8 mouse cellular contexts compared by ENCODE assay signal in the genomic region with DNA sequence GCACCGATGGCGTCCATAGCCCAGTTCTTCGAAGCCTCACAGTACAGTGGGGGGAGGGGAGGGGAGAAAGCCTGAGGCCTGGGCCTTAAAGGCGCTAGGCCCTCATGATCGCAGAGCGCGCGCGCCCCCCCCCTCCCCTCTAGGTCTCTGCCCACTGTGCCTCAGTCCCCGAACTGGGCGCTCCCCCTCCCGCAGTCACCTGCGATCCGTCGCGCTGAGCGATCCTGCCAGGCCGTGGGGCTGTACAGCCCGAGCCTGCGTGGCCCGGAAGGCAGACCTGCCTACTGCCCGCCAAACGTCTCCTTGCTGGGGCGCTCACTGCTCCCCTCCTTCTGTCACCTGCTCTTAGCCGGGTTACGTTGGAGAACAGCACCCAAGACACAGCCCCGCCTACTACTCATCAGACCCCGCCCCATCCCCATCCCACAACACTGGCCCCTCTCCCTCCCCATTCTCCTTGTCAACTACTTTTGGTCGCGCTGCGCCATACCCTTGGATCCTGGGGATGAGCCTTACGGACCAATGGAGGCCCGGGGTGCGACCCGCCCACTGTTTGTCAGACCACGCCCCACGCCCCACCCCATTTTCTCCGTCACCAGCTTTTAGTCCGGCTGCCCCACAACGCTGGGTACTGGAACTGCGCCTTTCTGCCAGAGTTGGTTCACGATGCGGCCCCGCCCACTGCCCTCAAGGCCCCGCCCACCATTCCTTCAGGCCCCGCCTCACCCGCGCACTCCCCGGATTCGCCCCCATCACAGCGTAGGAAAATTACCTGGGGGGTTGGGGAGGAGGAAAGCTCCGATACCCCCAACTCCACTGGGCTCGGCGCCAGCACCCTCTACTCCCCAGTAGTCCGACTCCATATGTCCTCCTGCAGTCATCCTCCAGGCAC. TPM values are rescaled to one million over a fixed set of nuclear protein-coding genes. Genes with fewer than 3 reads are reported as not detected.
DNase-seq lines count a peak whose midpoint lies in the region; ATAC-seq and TF ChIP-seq lines count a peak whose summit lies in the region.

No protein-coding gene starts in this region.

- peak overlapping the region; percentile 61 for H3ac ChIP-seq in C2C12 (ENCODE audit: control insufficient read depth, insufficient read length, low read depth)

- H3K36me3 ChIP-seq in C2C12 (ENCODE audit: control insufficient read depth, insufficient read depth) = no peaks in the 10 kb centered on the region
- H3K36me3 ChIP-seq in heart, embryonic 12.5 days = peaks cover 26% of the 10 kb centered on the region
- no peaks in the 10 kb centered on the region for H3K36me3 ChIP-seq in liver, embryonic 12.5 days
- H3K36me3 ChIP-seq in stomach, embryonic 15.5 days = no peaks in the 10 kb centered on the region

- DNase-seq in brain, embryonic 18.5 days (ENCODE audit: low read depth, low spot score) = peak; percentile 89
- DNase-seq in kidney, postnatal 10 days = peak; percentile 96
- DNase-seq in natural killer cell, adult 2 months (ENCODE audit: low spot score in 2 of 2) = peak; percentile 87 to 92

- H3K9me3 ChIP-seq in heart, embryonic 12.5 days (replicated peaks) = no peaks in the 10 kb centered on the region
- no peaks in the 10 kb centered on the region for H3K9me3 ChIP-seq in liver, embryonic 12.5 days (replicated peaks)
- H3K9me3 ChIP-seq in stomach, embryonic 15.5 days = no peaks in the 10 kb centered on the region

- peak overlapping the region; percentile 73 for H3K27ac ChIP-seq in heart, embryonic 12.5 days (ENCODE audit: poor library complexity, severe bottlenecking)
- H3K27ac ChIP-seq in liver, embryonic 12.5 days = peak overlapping the region; percentile 60; the same call in 1 of the 2 replicates
- H3K27ac ChIP-seq in stomach, embryonic 15.5 days = no peak overlapping the region

- ATAC-seq in erythroid progenitor cell, adult 5-6 weeks (replicated peaks; ENCODE audit: low FRiP score, poor library complexity, severe bottlenecking) = peak; percentile 82
- peak; percentile 92 for ATAC-seq in heart, embryonic 12.5 days (ENCODE audit: insufficient number of reproducible peaks, low FRiP score)
- peak; percentile 90 for ATAC-seq in liver, embryonic 12.5 days
- peak; percentile 87 for ATAC-seq in stomach, embryonic 15.5 days (ENCODE audit: insufficient read depth, low FRiP score, low read depth)

- H3K4me2 ChIP-seq in heart, embryonic 12.5 days = peak overlapping the region; percentile 98
- peak overlapping the region; percentile 98 for H3K4me2 ChIP-seq in liver, embryonic 12.5 days
- peak overlapping the region; percentile 100 for H3K4me2 ChIP-seq in stomach, embryonic 15.5 days

- H3K27me3 ChIP-seq in C2C12 (ENCODE audit: control insufficient read depth, insufficient read depth, insufficient read length) = peaks cover 12% of the 10 kb centered on the region
- peaks cover 49% of the 10 kb centered on the region for H3K27me3 ChIP-seq in heart, embryonic 12.5 days (replicated peaks)
- peaks cover 70% of the 10 kb centered on the region for H3K27me3 ChIP-seq in liver, embryonic 12.5 days (replicated peaks)
- H3K27me3 ChIP-seq in stomach, embryonic 15.5 days (replicated peaks) = peaks cover 50% of the 10 kb centered on the region

- H3K9ac ChIP-seq in heart, embryonic 12.5 days = peak overlapping the region; percentile 87
- peak overlapping the region; percentile 72 for H3K9ac ChIP-seq in liver, embryonic 12.5 days
- peak overlapping the region; percentile 13; the same call in 1 of the 2 replicates for H3K9ac ChIP-seq in stomach, embryonic 15.5 days

- under 1% methylated on average over 51 of the region's 55 CpGs for WGBS in heart, embryonic 12.5 days
- WGBS in liver, embryonic 12.5 days (ENCODE audit: insufficient replicate concordance) = under 1% methylated on average over 54 of the region's 55 CpGs
- under 1% methylated on average over 52 of the region's 55 CpGs for WGBS in stomach, embryonic 15.5 days

- H3K4me1 ChIP-seq in heart, embryonic 12.5 days (replicated peaks) = peaks cover 33% of the 10 kb centered on the region
- peaks cover 48% of the 10 kb centered on the region for H3K4me1 ChIP-seq in liver, embryonic 12.5 days
- peaks cover 26% of the 10 kb centered on the region for H3K4me1 ChIP-seq in stomach, embryonic 15.5 days

- H3K4me3 ChIP-seq in C2C12 (ENCODE audit: insufficient read depth, poor library complexity, severe bottlenecking) = peak overlapping the region; percentile 14
- H3K4me3 ChIP-seq in heart, embryonic 12.5 days = peak overlapping the region; percentile 79
- peak overlapping the region; percentile 67 for H3K4me3 ChIP-seq in liver, embryonic 12.5 days
- peak overlapping the region; percentile 56 for H3K4me3 ChIP-seq in stomach, embryonic 15.5 days (replicated peaks)

- H3K79me2 ChIP-seq in C2C12 (ENCODE audit: control insufficient read depth, insufficient read depth) = no peaks in the 10 kb centered on the region

- H3K79me3 ChIP-seq in C2C12 (ENCODE audit: low read depth) = no peaks in the 10 kb centered on the region

- TF ChIP-seq CTCF in C2C12 (IDR thresholded peaks at IDR 0.05; ENCODE audit: control insufficient read depth, insufficient read depth, insufficient read length) = no peak

TF ChIP-seq in C2C12, 6 proteins besides CTCF, POLR2A, EP300 and RAD21:
- no peak for TF ChIP-seq CEBPB (IDR thresholded peaks at IDR 0.05; ENCODE audit: low read depth)
- no peak for TF ChIP-seq MYOD1 (IDR thresholded peaks at IDR 0.05; ENCODE audit: control insufficient read depth, insufficient read length, low read depth)
- no peak for TF ChIP-seq FOSL1 (IDR thresholded peaks at IDR 0.05; ENCODE audit: insufficient read depth, low read length, poor library complexity, severe bottlenecking)

RNA-seq across cellular contexts. Expression of gene Fbxo44, which starts 0.5 kb away (rescaled TPM):
- polyA plus RNA-seq in C2C12 (2012; fragmentation: generic; extraction: Trizol) = 2.1 TPM
- total RNA-seq in erythroid progenitor cell, adult 5-6 weeks (2015; ENCODE audit: low replicate concordance) = 1.1 TPM in 1 of 2 replicates, not detected in the other
- total RNA-seq in erythroid progenitor cell, adult 5-6 weeks (2017; ENCODE audit: low replicate concordance) = not detected in 2 replicates
- 24.9 and 25.1 TPM in 2 replicates for polyA plus RNA-seq in heart, embryonic 12.5 days (2016; fragmentation: Nextera tagmentation; extraction: Ambion mirVana)
- 1.6 and 1.7 TPM in 2 replicates for polyA plus RNA-seq in liver, embryonic 12.5 days (2016; fragmentation: Nextera tagmentation; extraction: Ambion mirVana)
- 7.5 and 8.0 TPM in 2 replicates for polyA plus RNA-seq in stomach, embryonic 15.5 days (2015; fragmentation: Nextera tagmentation; extraction: Ambion mirVana)

RNA-seq across cellular contexts. Expression of gene Fbxo2, which starts 0.6 kb away (rescaled TPM):
- polyA plus RNA-seq in C2C12 (2012; fragmentation: generic; extraction: Trizol) = 14.2 TPM
- total RNA-seq in erythroid progenitor cell, adult 5-6 weeks (2015; ENCODE audit: low replicate concordance) = not detected in 2 replicates
- not detected in 2 replicates for total RNA-seq in erythroid progenitor cell, adult 5-6 weeks (2017; ENCODE audit: low replicate concordance)
- polyA plus RNA-seq in heart, embryonic 12.5 days (2016; fragmentation: Nextera tagmentation; extraction: Ambion mirVana) = 0.70 and 0.92 TPM in 2 replicates
- 0.43 and 0.50 TPM in 2 replicates for polyA plus RNA-seq in liver, embryonic 12.5 days (2016; fragmentation: Nextera tagmentation; extraction: Ambion mirVana)
- polyA plus RNA-seq in stomach, embryonic 15.5 days (2015; fragmentation: Nextera tagmentation; extraction: Ambion mirVana) = 0.84 and 1.0 TPM in 2 replicates

RNA-seq across cellular contexts. Expression of gene Fbxo6, which starts 7.8 kb away (rescaled TPM):
- polyA plus RNA-seq in C2C12 (2012; fragmentation: generic; extraction: Trizol) = 54.4 TPM
- total RNA-seq in erythroid progenitor cell, adult 5-6 weeks (2015; ENCODE audit: low replicate concordance) = 3.2 TPM in 1 of 2 replicates, not detected in the other
- 2.1 TPM in 1 of 2 replicates, not detected in the other for total RNA-seq in erythroid progenitor cell, adult 5-6 weeks (2017; ENCODE audit: low replicate concordance)
- polyA plus RNA-seq in heart, embryonic 12.5 days (2016; fragmentation: Nextera tagmentation; extraction: Ambion mirVana) = 20.2 and 22.9 TPM in 2 replicates
- 20.5 and 28.7 TPM in 2 replicates for polyA plus RNA-seq in liver, embryonic 12.5 days (2016; fragmentation: Nextera tagmentation; extraction: Ambion mirVana)
- polyA plus RNA-seq in stomach, embryonic 15.5 days (2015; fragmentation: Nextera tagmentation; extraction: Ambion mirVana) = 13.7 and 14.1 TPM in 2 replicates

RNA-seq across cellular contexts. Expression of gene Draxin, which starts 29.3 kb away (rescaled TPM):
- 0.01 TPM for polyA plus RNA-seq in C2C12 (2012; fragmentation: generic; extraction: Trizol)
- total RNA-seq in erythroid progenitor cell, adult 5-6 weeks (2015; ENCODE audit: low replicate concordance) = 0.42 TPM in 1 of 2 replicates, not detected in the other
- total RNA-seq in erythroid progenitor cell, adult 5-6 weeks (2017; ENCODE audit: low replicate concordance) = not detected in 2 replicates
- polyA plus RNA-seq in heart, embryonic 12.5 days (2016; fragmentation: Nextera tagmentation; extraction: Ambion mirVana) = 0.05 and 0.08 TPM in 2 replicates
- polyA plus RNA-seq in liver, embryonic 12.5 days (2016; fragmentation: Nextera tagmentation; extraction: Ambion mirVana) = 0.08 TPM in 2 replicates
- polyA plus RNA-seq in stomach, embryonic 15.5 days (2015; fragmentation: Nextera tagmentation; extraction: Ambion mirVana) = 0.06 and 0.14 TPM in 2 replicates

RNA-seq across cellular contexts. Expression of gene Mad2l2, which starts 29.6 kb away (rescaled TPM):
- 35.6 TPM for polyA plus RNA-seq in C2C12 (2012; fragmentation: generic; extraction: Trizol)
- 11.5 and 20.5 TPM in 2 replicates for total RNA-seq in erythroid progenitor cell, adult 5-6 weeks (2015; ENCODE audit: low replicate concordance)
- total RNA-seq in erythroid progenitor cell, adult 5-6 weeks (2017; ENCODE audit: low replicate concordance) = 0.30 and 5.5 TPM in 2 replicates
- 36.6 and 39.3 TPM in 2 replicates for polyA plus RNA-seq in heart, embryonic 12.5 days (2016; fragmentation: Nextera tagmentation; extraction: Ambion mirVana)
- polyA plus RNA-seq in liver, embryonic 12.5 days (2016; fragmentation: Nextera tagmentation; extraction: Ambion mirVana) = 24.2 and 25.5 TPM in 2 replicates
- polyA plus RNA-seq in stomach, embryonic 15.5 days (2015; fragmentation: Nextera tagmentation; extraction: Ambion mirVana) = 37.9 and 38.0 TPM in 2 replicates

Comparison
In these comparisons a context has a peak if more than half of its experiments do, and no peak if none do; other contexts are left out.
1. H3K4me3 ChIP-seq: peak in every context shown above with its lines; median percentile 79 in heart, embryonic 12.5 days; 67 in liver, embryonic 12.5 days; 56 in stomach, embryonic 15.5 days; 14 in C2C12.
2. H3K9ac ChIP-seq: peak in every context shown above with its lines; median percentile 87 in heart, embryonic 12.5 days; 72 in liver, embryonic 12.5 days; 13 in stomach, embryonic 15.5 days.